Mouse (Mus musculus) forebrain, postnatal 0 days (tissue): ENCODE data around the gene Itgb2. TPM values are rescaled to one million over a fixed set of nuclear protein-coding genes. Genes with fewer than 3 reads are reported as not detected.

Experiments used
- ATAC-seq: fragments of 200-750 bp; cut with Nextera tagmentation; 2 replicates; pipeline ENCODE4 v1.8.0; 2017; ENCODE audit warnings: mild to moderate bottlenecking, moderate library complexity
- DNase-seq: peaks from one replicate; pipeline ENCODE4 v3.0.0-alpha.2; 2015
- H3K27ac ChIP-seq: fragments of 300-500 bp; sonication (generic); 2 replicates; pipeline ENCODE4 v1.5.1; 2014; ENCODE audit warnings: low read depth, mild to moderate bottlenecking, antibody characterized with exemption, low read length, moderate library complexity, mixed read lengths
- H3K27me3 ChIP-seq: fragments of 300-500 bp; sonication (generic); 2 replicates; pipeline ENCODE4 v1.6.1; 2014; ENCODE audit warnings: mild to moderate bottlenecking, low read length, mixed read lengths; ENCODE audit not compliant: insufficient read depth
- H3K36me3 ChIP-seq: fragments of 300-500 bp; sonication (generic); 2 replicates; pipeline ENCODE4 v1.6.1; 2014; ENCODE audit warnings: mild to moderate bottlenecking, moderate library complexity; ENCODE audit not compliant: insufficient read depth
- H3K4me1 ChIP-seq: fragments of 300-500 bp; sonication (generic); 2 replicates; pipeline ENCODE4 v1.6.1; 2014; ENCODE audit warnings: antibody characterized with exemption; ENCODE audit not compliant: insufficient read depth
- H3K4me2 ChIP-seq: fragments of 300-500 bp; sonication (generic); 2 replicates; pipeline ENCODE4 v1.6.1; 2014; ENCODE audit warnings: low read depth, mild to moderate bottlenecking, moderate library complexity
- H3K4me3 ChIP-seq: fragments of 300-500 bp; sonication (generic); 2 replicates; pipeline ENCODE4 v1.5.1; 2014; ENCODE audit warnings: low read depth, low read length, mixed read lengths
- H3K9ac ChIP-seq: fragments of 300-500 bp; sonication (generic); 2 replicates; pipeline ENCODE4 v1.6.1; 2014; ENCODE audit warnings: mild to moderate bottlenecking
- H3K9me3 ChIP-seq: fragments of 300-500 bp; sonication (generic); 2 replicates; pipeline ENCODE4 v1.6.1; 2016; ENCODE audit warnings: low read length
- CTCF ChIP-seq: sonication (generic); IDR thresholded peaks from 2 replicates; pipeline ENCODE4 v1.5.1; 2016; ENCODE audit warnings: antibody characterized with exemption, control low read depth, low read depth
- WGBS: fragments of 180-500 bp; shearing (Covaris S2); extraction: QIAGEN DNeasy Blood & Tissue Kit; methylation state at CpG from one replicate; pipeline ENCODE4 v1.1.7; 2014; 5-methylcytosine and 5-hydroxymethylcytosine counted together
- polyA plus RNA-seq: library from polyadenylated mRNA; unstranded; fragments of >200 nt; fragmentation: Nextera tagmentation; extraction: Ambion mirVana; gene quantifications from 2 replicates; pipeline ENCODE4 v1.2.1, GENCODE M21; 2015
- total RNA-seq: library from RNA; depleted of rRNA; stranded (reverse); fragments of >200 nt; gene quantifications from 2 replicates; pipeline ENCODE4 v1.2.3, GENCODE M21; 2014

The Itgb2 gene
- total and polyA plus RNA-seq, 2 experiments from 2014 or later = 1.1 to 1.2 TPM

GRCm38 (mm10) chr10:77581408-77582284 lies 51.6 kb downstream of the Itgb2 start, which contains the start of gene Pttg1ip:
Gene Pttg1ip, plus strand, starts transcription at chr10:77581720.
- H3K27me3 ChIP-seq = no peaks in the 10 kb centered on the region

GRCm38 (mm10) chr10:77582285-77582618 lies 52.2 kb downstream of the Itgb2 start:
- no peak for ATAC-seq
- Histone ChIP-seq H3K27ac (no peak overlapping the region), H3K4me3 (peak overlapping the region; percentile 72), H3K9ac (peak overlapping the region; percentile 85), H3K4me2 (peak overlapping the region; percentile 79), H3K27me3 (no peaks in the 10 kb centered on the region), H3K9me3 (no peaks in the 10 kb centered on the region), H3K36me3 (no peaks in the 10 kb centered on the region), H3K4me1 (peaks cover 14% of the 10 kb centered on the region)
- 7% methylated on average over 8 of the region's 8 CpGs for WGBS
- no peak for DNase-seq
- no peak for TF ChIP-seq CTCF

More at GRCm38 (mm10) chr10:77581408-77582284, 51.6 kb downstream of the Itgb2 start, which contains the start of gene Pttg1ip:
- no peaks in the 10 kb centered on the region for H3K9me3 ChIP-seq
- peak within 1 kb of the TSS; percentile 87 for H3K27ac ChIP-seq
- peak; percentile 99 for ATAC-seq
- WGBS = under 1% methylated on average over 64 of the region's 64 CpGs
- peaks cover 14% of the 10 kb centered on the region for H3K4me1 ChIP-seq
- peak within 1 kb of the TSS; percentile 72 for H3K4me3 ChIP-seq
- no peaks in the 10 kb centered on the region for H3K36me3 ChIP-seq
- peak within 1 kb of the TSS; percentile 79 for H3K4me2 ChIP-seq
- no peak for TF ChIP-seq CTCF
- peak within 1 kb of the TSS; percentile 85 for H3K9ac ChIP-seq
- peak; percentile 99 for DNase-seq

GRCm38 (mm10) chr10:77583795-77584422 lies 53.9 kb downstream of the Itgb2 start:
- ATAC-seq (no peak), DNase-seq (no peak)
- no peaks in the 10 kb centered on the region for H3K27me3 ChIP-seq
- H3K9ac ChIP-seq = no peak overlapping the region
- no peak for TF ChIP-seq CTCF
- H3K4me3 ChIP-seq = no peak overlapping the region
- H3K9me3 ChIP-seq = no peaks in the 10 kb centered on the region
- peaks cover 14% of the 10 kb centered on the region for H3K4me1 ChIP-seq
- no peak overlapping the region for H3K27ac ChIP-seq
- peaks cover 9% of the 10 kb centered on the region; the same call in 1 of the 2 replicates for H3K36me3 ChIP-seq
- no peak overlapping the region for H3K4me2 ChIP-seq
- WGBS = 82% methylated on average over 10 of the region's 10 CpGs

GRCm38 (mm10) chr10:77586637-77587036 lies 56.6 kb downstream of the Itgb2 start:
- H3K9ac ChIP-seq = no peak overlapping the region
- H3K4me1 ChIP-seq = peaks cover 14% of the 10 kb centered on the region
- DNase-seq = no peak
- WGBS = 93% methylated on average over 3 of the region's 3 CpGs
- no peak overlapping the region for H3K4me2 ChIP-seq
- ATAC-seq = no peak
- TF ChIP-seq CTCF = no peak
- H3K9me3 ChIP-seq = no peaks in the 10 kb centered on the region
- H3K4me3 ChIP-seq = no peak overlapping the region
- H3K36me3 ChIP-seq = peaks cover 29% of the 10 kb centered on the region
- H3K27me3 ChIP-seq = no peaks in the 10 kb centered on the region
- H3K27ac ChIP-seq = no peak overlapping the region

- Histone ChIP-seq H3K4me1 (peaks cover 14% of the 10 kb centered on the region), H3K4me3 (no peak overlapping the region), H3K9me3 (no peaks in the 10 kb centered on the region), H3K9ac (no peak overlapping the region), H3K27ac (no peak overlapping the region), H3K27me3 (no peaks in the 10 kb centered on the region), H3K4me2 (no peak overlapping the region), H3K36me3 (peaks cover 32% of the 10 kb centered on the region)
- TF ChIP-seq CTCF = no peak
- ATAC-seq (no peak), DNase-seq (no peak)
- WGBS = 94% methylated on average over 6 of the region's 6 CpGs
Measured at GRCm38 (mm10) chr10:77587091-77587775, 57.2 kb downstream of the Itgb2 start.

- Histone ChIP-seq H3K9ac (no peak overlapping the region), H3K4me3 (no peak overlapping the region), H3K27ac (no peak overlapping the region), H3K36me3 (peaks cover 40% of the 10 kb centered on the region), H3K9me3 (no peaks in the 10 kb centered on the region), H3K4me2 (no peak overlapping the region), H3K4me1 (peaks cover 7% of the 10 kb centered on the region), H3K27me3 (no peaks in the 10 kb centered on the region)
- no peak for ATAC-seq
- no peak for DNase-seq
- TF ChIP-seq CTCF = no peak
- 88% methylated on average over 2 of the region's 2 CpGs for WGBS
Measured at GRCm38 (mm10) chr10:77588036-77588435, 58.0 kb downstream of the Itgb2 start.
